Mouse (Mus musculus) large intestine, adult 2 months (tissue): ENCODE results near the gene Vmn1r90. TPM values are rescaled to one million over a fixed set of nuclear protein-coding genes. Genes with fewer than 3 reads are reported as not detected.
"Not testable (repeated sequence)": the region's sequence is repeated elsewhere in the genome, so short reads cannot be mapped to it uniquely, and the experiment has no call there.

ENCODE experiments used
- DNase-seq: peaks from one replicate; pipeline ENCODE4 v3.0.0-alpha.2; 2012; ENCODE audit warnings: low read depth, low spot score
- WGBS: fragments of 180-500 bp; shearing (Covaris S2); methylation state at CpG from one replicate; pipeline ENCODE4 v1.1.7; 2018; 5-methylcytosine and 5-hydroxymethylcytosine counted together
- polyA plus RNA-seq: library from polyadenylated mRNA; depleted of rRNA; stranded (reverse); fragments of >200 nt; gene quantifications from 2 replicates; pipeline ENCODE4 v1.2.3, GENCODE M21; 2012; rRNA removed

Vmn1r90 gene
- polyA plus RNA-seq: 0.01 TPM in 1 of 2 replicates, not detected in the other

DNA sequence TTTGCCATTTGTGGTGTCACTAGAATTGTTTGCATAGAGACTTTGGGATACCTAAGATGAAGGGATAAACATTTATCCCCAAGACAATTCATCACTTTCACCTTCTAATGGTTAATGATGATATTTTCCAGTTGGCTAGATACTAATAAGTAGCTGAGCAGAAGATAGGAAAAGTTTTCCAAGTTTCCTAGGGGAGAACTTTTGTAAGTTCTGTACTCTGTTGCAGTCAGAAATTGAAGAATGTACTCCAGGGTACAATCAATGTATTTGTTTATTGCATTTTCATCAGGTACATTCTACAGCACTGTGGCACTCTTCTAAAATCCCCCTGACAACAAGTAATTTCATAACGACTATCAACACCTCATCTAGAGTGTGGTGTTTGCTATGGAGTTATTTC is at the start of gene Vmn1r90:
Vmn1r90 (minus strand) TSS at position 101 of the 400 bp plus-strand sequence.
- no peak for DNase-seq
- 46% methylated on average over 1 of the region's 1 CpGs for WGBS

DNA sequence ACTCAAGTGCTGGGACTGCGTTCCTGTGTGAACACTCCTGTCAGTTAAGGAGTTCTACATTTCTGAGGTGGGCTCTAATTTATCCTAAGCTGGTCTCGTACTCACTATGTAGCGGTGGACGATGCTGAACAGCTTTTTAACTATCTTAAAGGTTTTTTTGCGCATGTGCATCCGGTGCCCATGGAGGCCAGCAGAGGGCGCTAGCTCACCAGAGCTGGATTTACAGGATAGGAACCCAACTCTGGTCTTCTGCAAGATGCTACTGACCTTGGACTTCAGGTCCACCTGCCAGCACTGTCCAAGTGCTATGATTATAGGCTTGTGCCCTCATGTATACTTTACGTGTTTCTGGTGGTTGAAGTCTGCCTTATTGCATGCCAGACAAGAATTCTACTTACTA is 29.7 kb upstream of the Vmn1r90 start:
- not testable (repeated sequence) for DNase-seq
- 67% methylated on average over 8 of the region's 8 CpGs for WGBS

DNA sequence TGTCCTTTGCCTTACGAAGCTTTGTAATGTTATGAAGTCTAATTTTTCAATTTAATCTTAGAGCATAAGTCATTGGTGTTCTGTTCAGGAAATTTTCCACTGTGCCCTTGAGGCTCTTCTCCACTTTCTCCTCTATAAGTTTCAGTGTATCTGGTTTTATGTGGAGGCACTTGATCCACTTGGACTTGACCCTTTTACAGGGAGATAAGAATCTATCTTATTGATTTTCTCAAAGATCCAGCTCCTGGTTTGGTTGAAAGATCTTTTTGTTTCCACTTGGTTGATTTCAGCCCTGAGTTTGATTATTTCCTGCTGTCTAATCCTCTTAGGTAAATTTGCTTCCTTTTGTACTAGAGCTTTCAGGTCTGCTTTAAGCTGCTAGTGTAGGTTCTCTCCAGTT is 11.0 kb downstream of the Vmn1r90 start:
- 82% methylated on average over 1 of the region's 1 CpGs for WGBS
- DNase-seq: no peak

DNA sequence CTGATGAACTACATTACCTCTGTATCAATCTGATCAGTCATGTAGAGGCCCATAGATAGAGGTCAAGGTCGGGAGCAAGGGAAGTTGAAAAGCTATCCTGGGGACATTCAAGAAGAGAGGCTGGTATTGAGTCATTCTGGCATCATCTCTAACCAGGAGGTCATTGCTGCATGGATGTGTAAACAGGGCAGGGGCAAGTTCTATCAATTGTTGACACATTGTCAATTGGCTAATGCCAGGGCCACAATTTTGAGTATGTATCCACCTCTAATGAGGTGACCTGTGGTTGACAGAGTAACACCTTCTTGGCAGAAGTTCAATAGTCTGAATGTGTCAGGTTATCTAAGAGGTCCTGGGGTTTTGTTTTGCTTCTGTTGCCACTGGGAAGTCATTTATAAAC is 38.0 kb downstream of the Vmn1r90 start:
- DNase-seq: no peak
- WGBS: 50% methylated on average over 1 of the region's 1 CpGs

DNA sequence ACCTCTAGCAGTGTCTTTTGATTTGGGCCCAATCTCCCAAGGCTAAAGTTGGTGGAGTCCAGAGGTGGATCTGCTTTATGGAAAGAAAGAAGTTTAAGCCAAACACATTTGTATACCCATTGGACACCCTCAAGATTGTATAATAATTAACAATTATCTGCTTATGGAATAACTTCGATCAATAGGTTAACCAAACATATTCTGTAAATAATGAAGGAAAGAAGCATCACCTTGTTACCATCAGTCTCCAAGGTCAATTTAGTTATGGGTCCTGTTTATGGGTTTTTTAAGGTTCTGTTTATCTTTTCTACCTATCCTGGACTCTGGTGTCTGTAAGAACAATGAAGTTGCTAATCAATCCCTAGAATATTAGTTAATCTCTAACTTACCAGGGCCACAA is 40.7 kb downstream of the Vmn1r90 start:
- 87% methylated on average over 1 of the region's 1 CpGs for WGBS
- no peak for DNase-seq

DNA sequence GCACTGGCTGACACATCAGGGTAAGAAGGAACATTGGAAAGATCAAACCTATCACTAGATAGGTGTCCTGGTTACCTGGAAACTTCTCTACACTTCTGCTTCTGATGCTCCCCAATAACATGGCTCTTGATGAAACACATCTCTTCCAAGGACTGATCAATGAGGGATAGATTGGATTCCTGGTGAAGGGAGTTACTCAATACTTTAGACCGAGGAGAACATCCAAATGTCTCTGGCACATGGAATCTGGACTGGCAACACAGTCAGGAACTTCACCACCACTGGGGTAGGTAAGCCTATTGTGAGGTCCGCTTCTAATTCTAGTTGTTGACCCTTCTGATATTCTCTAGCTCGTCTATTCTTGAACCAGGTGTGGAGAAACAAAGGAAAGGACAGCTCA is 45.0 kb downstream of the Vmn1r90 start:
- no peak for DNase-seq
- 66% methylated on average over 3 of the region's 3 CpGs for WGBS

Other genes starting within 250 kb of the Vmn1r90 start
- not detected in 2 replicates for gene Obox8, start 229.9 kb downstream of the Vmn1r90 start, polyA plus RNA-seq
- gene Sult2a8, start 116.7 kb downstream of the Vmn1r90 start, polyA plus RNA-seq: not detected in 2 replicates
- not detected in 2 replicates for gene Sult2a7, start 69.3 kb downstream of the Vmn1r90 start, polyA plus RNA-seq
- not detected in 2 replicates for gene Obox7, start 96.0 kb upstream of the Vmn1r90 start, polyA plus RNA-seq